Mouse (Mus musculus): ENCODE measurements around the gene Defb15. TPM values are rescaled to one million over a fixed set of nuclear protein-coding genes. Genes with fewer than 3 reads are reported as not detected.

The Defb15 gene
- not detected in 2 replicates for total RNA-seq (2012; rRNA removed)
- polyA plus RNA-seq (2012; ENCODE audit: insufficient read depth in 1 of 2, insufficient read length in 2 of 2, low read depth in 1 of 2, low replicate concordance in 2 of 2, missing spikeins in 1 of 2): not detected

- H3K4me1 ChIP-seq (ENCODE audit: control insufficient read depth in 1 of 2, insufficient read depth in 2 of 2, low read length in 2 of 2): no peaks in the 10 kb centered on the region
- TF ChIP-seq MEF2A (IDR thresholded peaks at IDR 0.05; ENCODE audit: extremely low read depth, insufficient replicate concordance, low read depth, low read length, poor library complexity, severe bottlenecking) (no peak), KAT2A (conservative IDR thresholded peaks at IDR 0.05; ENCODE audit: low read depth, low read length) (no peak), NELFE (IDR thresholded peaks at IDR 0.05; ENCODE audit: low read depth, low read length) (no peak), UBTF (IDR thresholded peaks at IDR 0.05; ENCODE audit: borderline replicate concordance, insufficient read depth, low read depth, low read length) (no peak), TAL1 (IDR thresholded peaks at IDR 0.05; ENCODE audit: low read length) (no peak), USF1 (IDR thresholded peaks at IDR 0.05; ENCODE audit: low read depth, low read length) (no peak), RAD21 (IDR thresholded peaks at IDR 0.05; ENCODE audit: low read depth, low read length) (no peak), USF2 (IDR thresholded peaks at IDR 0.05; ENCODE audit: borderline replicate concordance in 1 of 2, insufficient read depth in 1 of 2, low read depth in 1 of 2, low read length in 2 of 2) (no peak), BHLHE40 (IDR thresholded peaks at IDR 0.05; ENCODE audit: borderline replicate concordance, low read depth, low read length) (no peak), ZNF384 (IDR thresholded peaks at IDR 0.05; ENCODE audit: low read depth, low read length) (no peak), GABPA (IDR thresholded peaks at IDR 0.05; ENCODE audit: low read depth, low read length) (no peak), CTCF (IDR thresholded peaks at IDR 0.05 in 2 of 3, conservative IDR thresholded peaks at IDR 0.05 in 1 of 3; ENCODE audit: control insufficient read depth in 1 of 3, insufficient read depth in 1 of 3, low read depth in 2 of 3, low read length in 3 of 3, poor library complexity in 1 of 3, severe bottlenecking in 1 of 3) (no peak), ELF1 (IDR thresholded peaks at IDR 0.05; ENCODE audit: low read depth, low read length) (no peak), ZC3H11A (IDR thresholded peaks at IDR 0.05; ENCODE audit: low read depth, low read length) (no peak), TCF12 (IDR thresholded peaks at IDR 0.05; ENCODE audit: low read depth, low read length) (no peak), MAFK (IDR thresholded peaks at IDR 0.05; ENCODE audit: borderline replicate concordance, low read depth, low read length) (no peak)
These were observed at the start of gene Defb15 for GRCm38 (mm10) chr8:21932610-21933009. TSS of gene Defb15 (minus strand) at chr8:21932710.

GRCm38 (mm10) chr8:21981664-21982337 lies 49.3 kb upstream of the Defb15 start:
- no peak for DNase-seq (ENCODE audit: low read depth, low spot score)
- no peak overlapping the region for H3K27ac ChIP-seq (ENCODE audit: control insufficient read depth, low read depth, low read length)
- H3K79me2 ChIP-seq (ENCODE audit: control insufficient read depth, insufficient read depth, low read length, poor library complexity): no peaks in the 10 kb centered on the region
- H3K4me1 ChIP-seq (ENCODE audit: control insufficient read depth in 1 of 2, insufficient read depth in 2 of 2, low read length in 2 of 2): no peaks in the 10 kb centered on the region
- no peaks in the 10 kb centered on the region for H3K36me3 ChIP-seq (ENCODE audit: control insufficient read depth in 1 of 2, insufficient read depth in 2 of 2, low read length in 2 of 2)
- H3K4me3 ChIP-seq (ENCODE audit: control insufficient read depth in 1 of 2, insufficient read depth in 1 of 2, low read depth in 2 of 2, low read length in 2 of 2): no peak overlapping the region
- no peaks in the 10 kb centered on the region for H3K27me3 ChIP-seq (ENCODE audit: control insufficient read depth in 1 of 2, insufficient read depth in 2 of 2, low read length in 2 of 2)
- no peaks in the 10 kb centered on the region for H3K9me3 ChIP-seq (replicated peaks; ENCODE audit: insufficient read depth, low read length)
- H3K9ac ChIP-seq (ENCODE audit: control insufficient read depth, low read depth, low read length, poor library complexity, severe bottlenecking): no peak overlapping the region
- peak; percentile 9 to 32 (median 21); a peak in 3 of 6 replicates for TF ChIP-seq CTCF (IDR thresholded peaks at IDR 0.05 in 2 of 3, conservative IDR thresholded peaks at IDR 0.05 in 1 of 3; ENCODE audit: control insufficient read depth in 1 of 3, insufficient read depth in 1 of 3, low read depth in 2 of 3, low read length in 3 of 3, poor library complexity in 1 of 3, severe bottlenecking in 1 of 3)
- TF ChIP-seq RAD21 (IDR thresholded peaks at IDR 0.05; ENCODE audit: low read depth, low read length): peak; percentile 41
- no peak for TF ChIP-seq MYC (IDR thresholded peaks at IDR 0.05; ENCODE audit: low read depth, low read length)
- peak; percentile 38 for TF ChIP-seq SMC3 (IDR thresholded peaks at IDR 0.05; ENCODE audit: low read depth, low read length)

More at GRCm38 (mm10) chr8:21932610-21933009, at the start of gene Defb15:
- H3K4me3 ChIP-seq (ENCODE audit: control insufficient read depth in 1 of 2, insufficient read depth in 1 of 2, low read depth in 2 of 2, low read length in 2 of 2): no peak within 1 kb of the TSS
- H3K27me3 ChIP-seq (ENCODE audit: control insufficient read depth in 1 of 2, insufficient read depth in 2 of 2, low read length in 2 of 2): no peaks in the 10 kb centered on the region
- H3K27ac ChIP-seq (ENCODE audit: control insufficient read depth, low read depth, low read length): no peak within 1 kb of the TSS
- no peaks in the 10 kb centered on the region for H3K79me2 ChIP-seq (ENCODE audit: control insufficient read depth, insufficient read depth, low read length, poor library complexity)
- no peaks in the 10 kb centered on the region for H3K9me3 ChIP-seq (replicated peaks; ENCODE audit: insufficient read depth, low read length)
- no peak within 1 kb of the TSS for H3K9ac ChIP-seq (ENCODE audit: control insufficient read depth, low read depth, low read length, poor library complexity, severe bottlenecking)
- no peak for DNase-seq (ENCODE audit: low read depth, low spot score)
- no peaks in the 10 kb centered on the region for H3K36me3 ChIP-seq (ENCODE audit: control insufficient read depth in 1 of 2, insufficient read depth in 2 of 2, low read length in 2 of 2)
